Mouse (Mus musculus): ENCODE results near the gene Selenoo.

- TF ChIP-seq CTCF (IDR thresholded peaks at IDR 0.05; ENCODE audit: low read depth, low read length), result no peak
- TF ChIP-seq POLR2A (IDR thresholded peaks at IDR 0.05; ENCODE audit: borderline replicate concordance, low read depth, low read length), result no peak
Observed at GRCm38 (mm10) chr15:89075478-89076147, 13.3 kb upstream of the Selenoo start.

All from bone marrow macrophage, adult 2 months (primary cell).